Mouse (Mus musculus) layer of hippocampus, postnatal 14 days (tissue): ENCODE results near the gene Angel2. TPM values are rescaled to one million over a fixed set of nuclear protein-coding genes. Genes with fewer than 3 reads are reported as not detected.
"Not testable (repeated sequence)": the region's sequence is repeated elsewhere in the genome, so short reads cannot be mapped to it uniquely, and the experiment has no call there.

Experiments
- DNase-seq, 2 experiments: peaks; one replicate each; pipeline ENCODE4 v3.0.0; 2021 to 2022; ENCODE audit warnings: low spot score in 2 of 2, mixed read lengths in 1 of 2
- long read RNA-seq, 2 experiments: library from polyadenylated mRNA; stranded (forward); transcript quantifications; one replicate each; pipeline ENCODE4 v2.0.0; 2021
- total RNA-seq, 2 experiments: library from RNA; stranded (reverse); gene quantifications; 2 replicates each; pipeline ENCODE4 v1.2.3; 2021

Gene Angel2
- total RNA-seq = 10 to 100 TPM; 47.4 to 49.0 TPM
- long read RNA-seq, experiment 1, transcript Angel2-202 (9 exons, 3,714 nt) = major isoform, 10 of 45 reads
- long read RNA-seq, experiment 1, partial matches to known transcripts = 1 of 45 reads
- long read RNA-seq, experiment 1, other reads (novel, unspliced or antisense) = 31 of 45 reads
- long read RNA-seq, experiment 2, transcript Angel2-202 (9 exons, 3,714 nt) = major isoform, 18 of 67 reads
- long read RNA-seq, experiment 2, partial matches to known transcripts = 2 of 67 reads
- long read RNA-seq, experiment 2, other reads (novel, unspliced or antisense) = 47 of 67 reads

GRCm38 (mm10) chr1:190924812-190925211 is at the start of gene Angel2:
Gene Angel2 (plus strand): TSS chr1:190925112.
- DNase-seq = not testable (repeated sequence)

GRCm38 (mm10) chr1:190875751-190876150 is 49.2 kb upstream of the Angel2 start:
- peak; percentile 43 to 69 for DNase-seq

- DNase-seq = no peak
Observed at GRCm38 (mm10) chr1:190880638-190881037, 44.3 kb upstream of the Angel2 start.

- DNase-seq = peak; percentile 39 to 68
Observed at GRCm38 (mm10) chr1:190881422-190881821, 43.5 kb upstream of the Angel2 start.

GRCm38 (mm10) chr1:190886014-190886413 is 38.9 kb upstream of the Angel2 start:
- no peak for DNase-seq

GRCm38 (mm10) chr1:190888031-190888430 is 36.9 kb upstream of the Angel2 start:
- DNase-seq = no peak

- no peak for DNase-seq
Observed at GRCm38 (mm10) chr1:190888646-190889045, 36.3 kb upstream of the Angel2 start.

- no peak for DNase-seq
Observed at GRCm38 (mm10) chr1:190893559-190894167, 31.2 kb upstream of the Angel2 start.

GRCm38 (mm10) chr1:190898186-190898585 is 26.7 kb upstream of the Angel2 start:
- DNase-seq = no peak

- DNase-seq = no peak
Observed at GRCm38 (mm10) chr1:190898899-190899575, 25.9 kb upstream of the Angel2 start.

GRCm38 (mm10) chr1:190901082-190901481 is 23.8 kb upstream of the Angel2 start:
- no peak for DNase-seq

- DNase-seq = no peak
Observed at GRCm38 (mm10) chr1:190904136-190904535, 20.8 kb upstream of the Angel2 start.

GRCm38 (mm10) chr1:190904714-190905113 is 20.2 kb upstream of the Angel2 start:
- no peak for DNase-seq

- DNase-seq = no peak
Observed at GRCm38 (mm10) chr1:190910836-190911235, 14.1 kb upstream of the Angel2 start.

- DNase-seq = peak; percentile 81 to 84
Observed at GRCm38 (mm10) chr1:190911415-190912123, 13.3 kb upstream of the Angel2 start, which contains the start of gene Rps6kc1. Gene Rps6kc1 (minus strand): TSS chr1:190911770.

- DNase-seq = no peak
Observed at GRCm38 (mm10) chr1:190912623-190913022, 12.3 kb upstream of the Angel2 start.

GRCm38 (mm10) chr1:190918938-190919337 is 6.0 kb upstream of the Angel2 start:
- peak in 1 of 2 experiments; percentile 21 for DNase-seq

GRCm38 (mm10) chr1:190919725-190920469 is 5.0 kb upstream of the Angel2 start:
- no peak for DNase-seq

GRCm38 (mm10) chr1:190927311-190927710 is 2.4 kb downstream of the Angel2 start:
- no peak for DNase-seq

GRCm38 (mm10) chr1:190927751-190928369 is 2.9 kb downstream of the Angel2 start:
- no peak for DNase-seq
